Mouse (Mus musculus) T-cell, adult 2 months (primary cell): ENCODE results near the gene Alox12b.
A peak's percentile ranks its signal among the peaks of the same experiment; 100 is the strongest.

Experiments used
- DNase-seq: peaks from one replicate; pipeline ENCODE4 v3.0.0; 2022; ENCODE audit warnings: low spot score

Alox12b gene

GRCm38 (mm10) chr11:69178525-69178924 lies 21.7 kb downstream of the Alox12b start:
- DNase-seq, result no peak

GRCm38 (mm10) chr11:69179512-69179911 lies 22.7 kb downstream of the Alox12b start:
- no peak for DNase-seq

- no peak for DNase-seq
Measured at GRCm38 (mm10) chr11:69180120-69180519, 23.3 kb downstream of the Alox12b start.

GRCm38 (mm10) chr11:69185031-69185430 lies 28.2 kb downstream of the Alox12b start:
- no peak for DNase-seq

- no peak for DNase-seq
Measured at GRCm38 (mm10) chr11:69185936-69186335, 29.1 kb downstream of the Alox12b start.

- DNase-seq, result peak; percentile 32
Measured at GRCm38 (mm10) chr11:69192840-69193239, 36.1 kb downstream of the Alox12b start.

- DNase-seq, result no peak
Measured at GRCm38 (mm10) chr11:69196766-69197165, 40.0 kb downstream of the Alox12b start.

- peak; percentile 56 for DNase-seq
Measured at GRCm38 (mm10) chr11:69197194-69197593, 40.4 kb downstream of the Alox12b start.

- DNase-seq, result no peak
Measured at GRCm38 (mm10) chr11:69197743-69198142, 41.0 kb downstream of the Alox12b start, which contains the start of gene Alox8. Alox8 (minus strand) TSS chr11:69197843.

- no peak for DNase-seq
Measured at GRCm38 (mm10) chr11:69199251-69199650, 42.5 kb downstream of the Alox12b start.

GRCm38 (mm10) chr11:69200231-69200630 lies 43.4 kb downstream of the Alox12b start:
- no peak for DNase-seq

GRCm38 (mm10) chr11:69202469-69203230 lies 45.9 kb downstream of the Alox12b start:
- no peak for DNase-seq

GRCm38 (mm10) chr11:69211431-69211830 lies 54.6 kb downstream of the Alox12b start:
- DNase-seq, result no peak

- no peak for DNase-seq
Measured at GRCm38 (mm10) chr11:69217411-69217810, 60.6 kb downstream of the Alox12b start.

- DNase-seq, result no peak
Measured at GRCm38 (mm10) chr11:69218661-69219060, 61.9 kb downstream of the Alox12b start.
